Mouse (Mus musculus): ENCODE measurements around the gene Eif4a1. TPM values are rescaled to one million over a fixed set of nuclear protein-coding genes. Genes with fewer than 3 reads are reported as not detected.
"Not testable (repeated sequence)": the region's sequence is repeated elsewhere in the genome, so short reads cannot be mapped to it uniquely, and the experiment has no call there.

The Eif4a1 gene
- total RNA-seq, 2 experiments from 2014 or later: 188 to 222 TPM

DNA sequence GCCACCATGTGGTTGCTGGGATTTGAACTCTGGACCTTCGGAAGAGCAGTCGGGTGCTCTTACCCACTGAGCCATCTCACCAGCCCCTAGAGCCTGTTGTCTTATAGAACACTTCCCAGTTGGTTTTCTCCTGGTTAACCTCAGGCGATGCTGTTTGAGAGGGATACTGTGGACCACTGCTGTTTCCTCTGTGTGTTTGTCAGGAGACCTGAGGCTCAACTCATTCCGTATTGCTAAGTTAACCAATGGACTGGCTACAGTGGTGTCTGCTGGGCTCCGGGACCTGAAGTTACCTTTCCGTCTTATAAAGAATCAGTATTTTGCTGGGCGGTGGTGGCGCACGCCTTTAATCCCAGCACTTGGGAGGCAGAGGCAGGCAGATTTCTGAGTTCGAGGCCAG is 30.7 kb upstream of the Eif4a1 start:
- DNase-seq; intact Hi-C loops (cut with DNase I): not testable (repeated sequence)

DNA sequence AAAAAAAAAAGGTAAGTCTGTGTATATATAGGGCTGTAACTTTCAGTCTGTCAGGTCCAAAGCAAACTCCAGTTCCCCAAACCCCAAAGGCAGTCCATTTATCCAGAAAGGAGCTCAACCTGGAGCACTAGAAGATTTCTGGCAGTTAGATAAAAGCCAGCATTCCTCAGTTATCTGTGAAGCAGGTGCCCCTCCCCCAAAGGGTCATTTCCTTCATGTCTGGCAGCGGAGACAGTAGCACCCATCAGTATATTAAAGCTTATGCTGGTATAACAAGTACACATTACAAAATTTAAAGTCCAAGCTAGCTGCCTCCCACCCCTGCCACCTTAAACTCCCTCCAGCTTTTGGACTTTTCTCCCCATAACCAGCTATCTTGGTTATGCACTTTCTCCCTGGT is 27.4 kb upstream of the Eif4a1 start:
- intact Hi-C loops (cut with DNase I): no loop called here
- DNase-seq: no peak

DNA sequence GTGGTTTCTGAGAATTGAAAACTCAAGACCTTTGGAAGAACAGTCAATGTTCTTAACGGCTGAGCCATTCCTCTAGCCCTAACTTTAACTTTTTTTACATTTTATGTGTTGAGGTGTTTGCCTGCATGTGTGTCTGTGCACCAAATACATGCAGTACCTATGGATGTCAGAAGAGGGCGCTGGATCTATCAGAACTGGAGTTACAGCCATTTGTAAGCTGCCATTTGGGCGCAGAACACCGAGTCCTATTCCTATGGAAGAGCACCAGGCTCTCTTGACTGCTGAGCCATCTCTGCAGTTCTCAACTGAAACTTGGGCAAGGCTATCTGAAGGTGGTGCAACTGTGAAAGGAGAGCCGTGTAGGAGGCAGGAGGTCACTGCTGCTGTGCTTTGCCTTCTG is 26.4 kb upstream of the Eif4a1 start:
- DNase-seq: no peak
- intact Hi-C loops (cut with DNase I): no loop called here

DNA sequence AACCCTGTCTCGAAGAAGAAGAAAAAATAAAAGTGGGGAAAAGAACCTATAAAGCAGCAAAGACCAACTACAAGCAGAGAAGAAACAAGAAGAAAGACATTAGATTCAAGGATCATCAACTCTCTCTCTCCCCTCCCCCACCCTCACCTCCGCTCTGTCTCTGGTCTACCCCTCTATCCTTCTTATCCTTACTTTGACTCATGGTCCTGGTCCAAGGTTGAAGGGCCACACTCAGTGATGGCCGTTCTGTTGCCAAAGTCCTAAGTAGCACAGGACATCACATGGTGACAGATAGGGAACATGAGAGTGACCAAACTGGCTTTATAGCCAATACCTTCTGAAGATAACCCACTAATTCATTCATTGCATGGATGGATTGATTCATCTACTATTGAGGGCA is 25.2 kb upstream of the Eif4a1 start:
- intact Hi-C loops (cut with DNase I): loop anchor here (2.0 kb wide), 1 partner anchor 15 kb away; the partner anchor contains the start of gene Senp3
- no peak for DNase-seq

DNA sequence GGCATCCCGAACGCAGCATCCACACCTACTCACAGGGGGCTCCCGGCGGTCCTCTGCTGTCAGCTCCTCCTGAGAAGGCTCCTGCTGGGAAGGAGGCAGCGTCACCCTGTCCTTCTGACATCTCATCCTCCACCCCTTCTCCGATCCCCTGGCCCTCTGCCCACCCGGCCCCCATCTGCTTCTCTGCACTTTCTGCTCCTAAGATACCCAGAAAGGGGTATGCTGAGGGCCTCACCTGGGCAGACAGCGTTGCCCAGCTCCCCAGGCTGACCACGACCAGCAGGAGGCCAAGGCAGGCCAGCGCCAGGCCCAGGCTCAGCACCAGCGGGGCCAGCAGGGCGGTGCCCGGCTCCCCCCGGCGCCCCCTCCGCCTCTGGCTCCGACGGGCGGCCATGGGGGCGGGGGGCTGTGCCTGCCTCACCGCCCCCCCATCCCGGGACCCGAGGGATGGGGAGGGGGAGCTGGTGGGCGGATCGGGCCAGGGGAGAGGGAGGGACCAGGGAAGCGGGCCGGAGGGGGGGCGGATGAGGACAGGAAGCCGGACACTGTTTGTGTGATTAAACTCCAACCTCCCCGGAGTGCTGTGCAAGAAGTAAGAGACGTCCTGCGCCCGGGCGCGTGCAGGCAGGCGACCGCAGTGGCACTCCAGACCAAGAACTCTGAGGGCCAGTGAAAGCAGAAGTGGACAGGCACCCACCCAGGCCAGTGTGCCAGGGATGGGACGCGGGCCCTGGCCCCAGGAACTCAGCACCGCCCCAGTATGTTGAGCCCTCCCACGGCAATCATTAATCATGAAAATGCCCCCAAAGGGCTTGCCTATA is 23.3 kb upstream of the Eif4a1 start, which contains the start of the genes Tnfsf12 and Tnfsfm13:
TSS of gene Tnfsf12 (minus strand) at position 489 of the 821 bp plus-strand sequence.
TSS of gene Tnfsfm13 (minus strand) at position 738 of the 821 bp plus-strand sequence.
- intact Hi-C loops (cut with DNase I): loop anchor here (2.0 kb wide), 1 partner anchor 13 kb away; the partner anchor contains the start of gene Senp3
- DNase-seq: peak; percentile 80 to 90

DNA sequence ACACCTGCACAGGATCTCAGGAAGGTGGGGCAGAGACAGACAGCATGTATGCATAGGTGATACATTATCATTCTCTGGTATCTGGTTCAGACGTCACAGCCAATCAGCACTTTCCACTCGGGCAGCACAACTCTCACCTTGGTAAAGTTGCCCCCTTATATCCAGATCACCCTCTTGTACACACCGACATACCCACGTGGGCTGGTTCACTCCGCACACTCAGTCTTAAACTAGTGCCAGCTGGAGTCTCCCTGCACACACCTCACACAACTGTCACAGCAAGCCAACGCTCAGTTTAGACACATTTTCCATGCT is 22.8 kb upstream of the Eif4a1 start:
- no peak for DNase-seq
- intact Hi-C loops (cut with DNase I): no loop called here

DNA sequence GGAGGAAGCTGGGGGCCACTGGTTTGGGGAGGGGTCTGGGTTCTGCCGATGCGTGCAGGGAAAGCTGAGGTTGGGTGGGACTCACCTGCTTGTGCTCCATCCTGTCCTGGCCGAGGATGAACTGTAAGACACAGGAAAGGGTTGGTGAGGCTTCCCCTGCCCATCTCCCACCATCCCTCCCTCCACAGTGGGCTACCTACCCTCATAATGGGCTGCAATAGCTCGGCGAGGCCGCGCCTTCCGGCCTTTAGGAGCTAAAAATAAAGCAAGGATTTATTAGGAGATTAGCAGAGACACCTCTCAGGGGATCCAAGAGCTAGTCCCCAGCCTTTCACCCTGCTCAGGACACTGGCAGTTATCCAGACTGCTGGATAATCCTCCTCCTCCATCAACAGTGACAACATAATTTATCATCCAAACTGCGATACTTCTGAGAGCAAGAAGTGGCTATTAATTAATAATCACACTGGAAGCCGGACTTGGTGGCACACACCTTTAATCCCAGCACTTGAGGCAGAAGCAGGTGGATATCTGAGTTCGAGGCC is 21.3 kb upstream of the Eif4a1 start:
- no peak for DNase-seq
- intact Hi-C loops (cut with DNase I): no loop called here

DNA sequence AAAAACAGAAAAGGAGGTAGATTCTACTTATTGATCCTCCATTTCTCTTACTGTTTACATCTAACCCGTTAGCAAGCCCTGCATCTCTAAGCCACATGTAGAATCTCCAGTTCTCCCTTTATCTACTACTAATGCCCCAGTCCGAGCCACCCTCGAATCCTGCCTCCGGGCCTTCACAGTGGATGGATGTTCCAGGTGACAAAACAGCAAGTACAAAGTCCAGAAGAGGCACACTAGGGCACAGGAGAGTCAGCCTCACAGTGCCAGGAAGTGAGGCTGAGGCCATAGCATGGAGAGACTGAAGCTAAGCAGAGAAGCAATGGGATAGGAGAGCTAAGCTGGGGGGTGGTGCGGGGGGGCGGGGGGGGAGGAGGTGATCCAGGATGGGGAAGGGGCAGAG is 20.6 kb upstream of the Eif4a1 start:
- intact Hi-C loops (cut with DNase I): no loop called here
- no peak for DNase-seq

DNA sequence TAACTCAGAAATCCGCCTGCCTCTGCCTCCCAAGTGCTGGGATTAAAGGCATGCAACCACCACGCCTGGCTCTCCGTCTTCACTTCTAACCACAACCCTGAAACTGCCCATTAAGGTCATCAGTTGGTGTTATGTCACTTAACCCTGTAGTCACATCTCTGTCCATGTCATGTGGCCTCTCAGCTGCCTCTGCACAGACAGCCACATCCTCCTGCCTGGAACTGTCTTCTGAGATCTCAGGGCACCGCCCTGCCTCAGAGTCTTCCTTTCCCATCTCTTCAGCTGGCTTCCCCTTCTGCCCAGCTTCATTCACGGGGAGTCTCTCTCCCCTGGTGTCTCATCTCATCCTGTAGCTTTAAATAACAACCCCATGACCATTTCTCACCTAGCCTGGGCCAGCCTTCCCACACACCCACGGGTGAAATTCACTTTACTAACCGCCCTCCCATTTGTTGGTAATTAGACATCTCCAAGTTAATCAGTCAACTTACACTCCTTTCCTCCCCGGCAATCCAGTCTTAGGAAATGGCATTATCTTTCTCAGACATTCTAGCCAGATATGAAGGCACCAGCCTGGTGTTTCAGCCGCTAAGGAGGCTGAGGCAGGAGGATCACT is 20.1 kb upstream of the Eif4a1 start:
- intact Hi-C loops (cut with DNase I): no loop called here
- peak in 1 of 2 experiments; percentile 15 for DNase-seq

DNA sequence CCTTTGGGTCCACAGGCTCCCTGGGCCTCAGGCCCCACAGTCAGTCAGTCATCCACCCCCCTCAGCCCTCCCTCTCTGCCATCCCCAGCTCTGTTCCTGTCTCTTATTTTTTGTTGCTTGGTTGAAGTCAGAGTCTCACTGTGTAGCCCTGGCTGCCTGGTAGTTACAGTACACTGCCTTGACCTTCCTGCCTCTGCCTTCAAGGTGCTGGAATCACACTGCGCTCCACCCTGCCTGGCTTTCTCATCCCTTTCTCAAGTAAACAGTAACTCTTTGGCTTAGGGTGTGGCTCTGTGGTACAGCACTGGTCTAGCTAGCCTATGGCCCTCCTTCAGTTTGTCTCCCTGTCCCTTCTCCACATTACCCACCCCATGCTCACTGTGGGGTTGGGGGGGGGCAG is 17.7 kb upstream of the Eif4a1 start:
- DNase-seq: no peak
- intact Hi-C loops (cut with DNase I): no loop called here

DNA sequence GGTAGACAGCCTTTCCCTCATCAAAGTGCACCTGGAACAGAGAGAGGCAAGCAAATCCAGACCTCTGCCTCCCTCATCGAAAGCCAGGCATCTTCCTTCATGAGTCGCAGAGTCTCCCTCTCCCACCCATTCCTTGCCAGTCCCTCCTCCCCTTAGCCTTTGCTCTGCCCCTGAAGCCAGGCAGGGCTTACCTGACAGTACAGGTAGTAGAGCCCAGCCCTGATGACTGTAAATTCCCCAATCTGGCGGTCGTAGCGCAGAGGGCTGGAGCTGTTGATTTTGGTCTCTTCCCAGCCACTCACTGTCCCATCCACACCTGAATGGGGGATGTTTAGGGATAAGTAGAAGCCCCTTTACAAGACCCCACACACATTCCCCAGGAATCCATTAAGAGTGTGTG is 14.8 kb upstream of the Eif4a1 start:
- intact Hi-C loops (cut with DNase I): no loop called here
- DNase-seq: no peak

DNA sequence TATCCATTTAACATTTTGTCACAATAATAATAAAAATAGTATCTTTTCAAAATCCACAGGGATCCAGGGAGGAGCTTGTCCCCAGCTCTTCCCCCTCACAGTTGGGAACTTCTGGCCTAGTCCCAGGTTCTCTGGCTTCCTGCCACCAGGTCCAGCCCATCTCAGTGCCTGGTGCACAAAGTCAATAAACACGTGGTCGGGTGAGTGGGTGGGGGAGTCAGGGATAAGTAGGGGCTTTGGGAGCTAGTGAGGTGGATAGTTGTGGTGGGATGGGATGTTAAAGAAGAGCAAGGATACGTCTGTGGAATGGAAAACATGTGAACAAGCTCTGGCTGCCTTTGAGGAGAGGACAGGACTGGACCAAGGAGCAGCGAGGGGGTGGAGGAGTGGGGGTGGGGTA is 14.2 kb upstream of the Eif4a1 start:
- intact Hi-C loops (cut with DNase I): no loop called here
- DNase-seq: peak; percentile 86 to 91

DNA sequence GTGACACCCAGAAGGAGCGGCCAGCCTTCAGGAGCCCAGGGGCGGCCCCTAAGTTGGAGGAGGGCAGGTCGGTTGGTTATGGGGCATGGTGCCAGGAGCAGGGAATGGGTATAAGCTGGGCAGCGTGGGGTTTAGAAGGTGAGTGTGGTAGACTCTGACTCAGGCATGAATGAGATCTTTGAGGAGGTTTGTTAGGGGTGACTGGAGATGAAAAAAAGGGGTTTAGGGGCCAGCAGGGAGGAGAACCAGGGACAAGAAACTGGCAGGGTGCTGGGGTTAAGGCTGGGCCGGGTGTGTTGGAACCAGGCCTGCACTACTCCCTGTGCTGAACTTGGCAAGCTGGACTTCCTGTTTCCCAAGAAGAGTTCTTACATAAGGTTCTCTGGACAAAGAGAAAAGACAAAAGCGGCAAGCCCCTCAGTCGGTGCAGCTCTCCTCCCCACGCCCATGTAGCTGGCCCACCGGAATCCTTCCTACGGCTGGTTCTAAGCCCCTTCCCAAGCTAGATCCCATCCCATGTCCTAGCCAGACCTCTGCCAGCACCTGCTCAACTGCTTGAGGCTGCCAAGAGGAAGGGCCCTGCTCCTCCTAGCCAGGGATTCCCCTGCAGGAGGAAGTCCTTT is 13.4 kb upstream of the Eif4a1 start, which contains the start of gene Tnfsf13:
TSS of gene Tnfsf13 (minus strand) at position 259 of the 623 bp plus-strand sequence.
- intact Hi-C loops (cut with DNase I): no loop called here
- peak; percentile 81 to 87 for DNase-seq

DNA sequence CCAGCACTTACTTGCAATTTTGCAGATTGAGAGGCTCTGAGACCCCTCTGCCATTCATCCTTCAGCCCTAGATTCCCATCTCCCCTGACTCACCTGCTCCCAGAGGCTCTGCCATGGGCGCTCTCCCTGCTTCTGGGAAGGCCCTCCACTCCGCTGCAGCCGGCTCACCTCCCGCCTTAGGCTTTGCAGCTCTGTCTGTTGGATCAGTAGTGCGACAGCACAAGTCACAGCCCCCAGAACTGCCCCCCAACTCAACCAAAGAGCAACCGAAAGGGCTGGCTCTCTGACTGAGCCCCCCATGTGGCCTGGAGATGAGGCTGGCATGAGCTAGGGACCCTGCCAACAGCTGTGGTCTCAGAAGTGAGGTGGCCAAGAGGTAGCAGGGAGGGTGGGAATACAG is 12.7 kb upstream of the Eif4a1 start:
- intact Hi-C loops (cut with DNase I): loop anchor here (5.0 kb wide), 2 partner anchors 117 to 192 kb away; partner anchors contain the start of genes Fgf11 and Tmem95
- no peak for DNase-seq

DNA sequence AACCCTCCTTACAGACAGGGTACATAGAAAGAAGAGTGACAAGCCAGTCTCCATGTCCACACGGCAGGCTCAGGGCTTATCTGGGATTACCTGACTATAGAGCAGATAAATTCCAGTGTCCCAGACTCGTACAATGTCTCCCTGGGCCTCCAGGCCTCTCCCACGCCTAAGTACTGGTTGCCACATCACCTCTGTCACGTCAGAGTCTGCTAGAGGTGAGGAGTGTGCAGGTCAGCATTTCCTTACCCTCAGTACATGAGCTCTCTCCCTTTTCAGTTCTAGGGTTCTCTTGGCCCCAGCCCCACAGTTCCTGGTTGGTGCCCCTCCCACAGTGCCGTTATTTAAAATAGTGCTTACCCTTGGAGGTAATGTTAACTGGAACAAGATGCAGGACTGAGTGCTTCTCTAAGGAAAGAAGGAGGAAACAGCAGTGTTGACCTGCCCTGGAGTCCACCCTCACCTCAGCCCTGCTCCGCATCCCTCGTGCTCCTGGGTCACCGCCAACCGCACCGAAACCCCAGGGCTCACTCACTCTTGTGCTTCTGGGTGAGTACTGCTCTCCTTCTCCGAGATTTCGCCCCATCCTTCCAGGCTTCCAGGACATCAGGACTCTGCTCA is 12.0 kb upstream of the Eif4a1 start:
- no peak for DNase-seq
- intact Hi-C loops (cut with DNase I): loop anchor here (5.0 kb wide), 2 partner anchors 118 to 193 kb away; partner anchors contain the start of genes Fgf11 and Tmem95

DNA sequence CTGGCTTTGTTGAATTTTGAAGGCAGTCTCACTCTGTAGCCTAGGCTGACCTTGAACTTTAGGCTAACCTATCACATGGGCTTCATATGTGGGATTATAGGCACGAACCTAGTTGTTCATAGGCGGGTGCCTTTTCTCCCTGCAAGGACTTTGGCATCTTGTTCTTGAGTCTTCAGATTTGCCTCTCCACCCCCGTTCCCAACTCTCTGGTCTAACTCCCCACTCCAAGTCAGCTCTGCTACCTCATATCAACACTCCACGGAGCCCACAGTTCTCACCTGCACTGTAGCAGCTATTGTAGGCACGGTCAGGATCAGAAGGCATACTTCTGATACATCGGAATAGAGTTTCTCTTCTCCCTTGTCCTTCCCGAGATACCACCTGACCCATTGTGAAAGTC is 11.4 kb upstream of the Eif4a1 start:
- no peak for DNase-seq
- intact Hi-C loops (cut with DNase I): loop anchor here (2.0 to 5.0 kb wide), 4 partner anchors 13 to 194 kb away; partner anchors contain the start of genes Fgf11, Tmem95 and Tnfsfm13

DNA sequence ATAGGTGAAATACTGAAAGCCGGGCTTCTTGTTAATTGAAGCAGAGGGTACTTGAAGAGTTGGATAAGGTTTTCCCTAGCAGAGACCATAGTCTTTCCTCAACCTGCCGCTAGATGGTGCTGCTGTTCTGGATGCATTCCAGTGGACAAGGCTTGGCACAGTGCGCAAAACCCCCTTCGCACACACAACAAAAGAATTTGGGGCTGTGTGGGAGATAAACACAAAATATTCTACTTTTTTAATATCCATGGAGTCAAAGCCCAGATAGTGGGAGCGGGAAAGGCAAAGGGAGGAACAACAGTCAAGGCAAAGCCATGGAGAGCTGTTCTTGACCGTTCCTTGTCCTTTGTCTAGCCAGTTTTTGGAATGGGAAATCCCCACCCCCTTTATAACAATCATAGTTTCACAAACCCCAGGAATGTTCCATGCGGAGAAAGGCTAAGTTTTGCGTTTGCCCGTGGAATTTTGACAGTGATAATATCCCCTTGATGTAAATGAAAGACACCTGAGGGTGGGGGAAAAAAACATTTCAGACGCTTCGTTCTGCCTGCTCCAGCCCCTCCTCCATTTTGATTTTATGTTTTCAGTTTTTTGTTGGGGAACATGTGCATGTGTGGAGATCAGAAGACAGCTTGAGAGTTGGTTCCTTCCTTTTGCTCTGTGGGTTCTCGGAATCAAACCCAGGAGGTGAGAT is 10.8 kb upstream of the Eif4a1 start:
- DNase-seq: peak; percentile 94 to 95
- intact Hi-C loops (cut with DNase I): loop anchor here (1.0 to 5.0 kb wide), 5 partner anchors 14 to 194 kb away; partner anchors contain the start of genes Fgf11, Tmem95 and Tnfsfm13

DNA sequence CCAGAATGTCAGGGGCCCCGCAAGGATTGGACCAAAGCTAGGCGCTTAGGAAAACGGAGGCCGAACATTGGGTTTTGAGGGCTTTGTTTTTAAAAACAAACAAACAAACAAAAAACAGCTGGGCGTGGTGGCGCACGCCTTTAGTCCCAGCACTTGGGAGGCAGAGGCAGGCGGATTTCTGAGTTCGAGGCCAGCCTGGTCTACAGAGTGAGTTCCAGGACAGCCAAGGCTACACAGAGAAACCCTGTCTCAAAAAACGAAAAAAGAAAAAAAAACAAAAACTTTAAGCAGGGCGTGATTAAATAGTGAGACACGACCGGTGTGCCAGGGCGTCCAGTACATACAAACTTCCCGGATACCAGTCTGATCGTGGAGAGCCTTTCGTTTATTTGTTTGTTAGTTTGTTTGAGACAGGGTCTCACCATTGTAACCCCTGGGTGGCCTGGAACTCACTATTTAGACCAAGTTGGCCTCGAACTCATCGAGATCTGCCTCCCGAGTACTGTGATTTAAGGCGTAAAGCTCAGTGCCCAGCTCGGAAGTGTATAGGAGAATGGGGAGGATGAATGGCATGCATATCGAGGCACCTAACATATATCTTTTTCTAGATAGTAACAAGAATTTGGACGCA is 10.1 kb upstream of the Eif4a1 start:
- DNase-seq: peak in 1 of 2 experiments; percentile 49
- intact Hi-C loops (cut with DNase I): loop anchor here (1.0 to 5.0 kb wide), 5 partner anchors 14 to 195 kb away; partner anchors contain the start of genes Fgf11, Tmem95 and Tnfsfm13
